Mouse (Mus musculus) liver, embryonic 12.5 days (tissue): ENCODE results near the gene D16Ertd472e. TPM values are rescaled to one million over a fixed set of nuclear protein-coding genes. Genes with fewer than 3 reads are reported as not detected.

ENCODE experiments used
- ATAC-seq: fragments of 200-750 bp; cut with Nextera tagmentation; 2 replicates; pipeline ENCODE4 v1.8.0; 2017; ENCODE audit warnings: moderate number of reproducible peaks, mild to moderate bottlenecking, moderate library complexity
- H3K27ac ChIP-seq: fragments of 300-500 bp; sonication (generic); 2 replicates; pipeline ENCODE4 v1.5.1; 2016; ENCODE audit warnings: mild to moderate bottlenecking
- H3K27me3 ChIP-seq: fragments of 300-500 bp; sonication (generic); replicated peaks from 2 replicates; pipeline ENCODE4 v1.6.1; 2016; ENCODE audit warnings: mild to moderate bottlenecking, moderate library complexity
- H3K36me3 ChIP-seq: fragments of 300-500 bp; sonication (generic); 2 replicates; pipeline ENCODE4 v1.6.1; 2016; ENCODE audit warnings: mild to moderate bottlenecking, moderate library complexity
- H3K4me1 ChIP-seq: fragments of 300-500 bp; sonication (generic); 2 replicates; pipeline ENCODE4 v1.6.1; 2016
- H3K4me2 ChIP-seq: fragments of 300-500 bp; sonication (generic); 2 replicates; pipeline ENCODE4 v1.6.1; 2016; ENCODE audit warnings: mild to moderate bottlenecking, moderate library complexity
- H3K4me3 ChIP-seq: fragments of 300-500 bp; sonication (generic); 2 replicates; pipeline ENCODE4 v1.5.1; 2016; ENCODE audit warnings: mild to moderate bottlenecking, moderate library complexity
- H3K9ac ChIP-seq: fragments of 300-500 bp; sonication (generic); 2 replicates; pipeline ENCODE4 v1.6.1; 2016; ENCODE audit warnings: mild to moderate bottlenecking, moderate library complexity
- H3K9me3 ChIP-seq: fragments of 300-500 bp; sonication (generic); replicated peaks from 2 replicates; pipeline ENCODE4 v1.6.1; 2016; ENCODE audit warnings: mild to moderate bottlenecking, moderate library complexity
- WGBS: fragments of 180-500 bp; shearing (Covaris S2); methylation state at CpG from one replicate; pipeline ENCODE4 v1.1.7; 2016; ENCODE audit not compliant: insufficient replicate concordance; 5-methylcytosine and 5-hydroxymethylcytosine counted together
- polyA plus RNA-seq: library from polyadenylated mRNA; unstranded; fragments of >200 nt; fragmentation: Nextera tagmentation; extraction: Ambion mirVana; gene quantifications from 2 replicates; pipeline ENCODE4 v1.2.1, GENCODE M21; 2016

The D16Ertd472e gene
- polyA plus RNA-seq, 1 experiment from 2014 or later: 8.4 TPM

- Histone ChIP-seq H3K4me3 (no peak overlapping the region), H3K9me3 (no peaks in the 10 kb centered on the region), H3K27ac (0 out of 2 replicates have a peak overlapping the region, but pooled peaks have one; percentile 22), H3K9ac (no peak overlapping the region), H3K27me3 (no peaks in the 10 kb centered on the region), H3K36me3 (peaks cover 20% of the 10 kb centered on the region; the same call in 1 of the 2 replicates), H3K4me1 (peaks cover 40% of the 10 kb centered on the region), H3K4me2 (peak overlapping the region; percentile 43)
- 33% methylated on average over 15 of the region's 15 CpGs for WGBS
- peak; percentile 71 for ATAC-seq
Measured at GRCm38 (mm10) chr16:78563093-78563971, 13.2 kb downstream of the D16Ertd472e start.

DNA sequence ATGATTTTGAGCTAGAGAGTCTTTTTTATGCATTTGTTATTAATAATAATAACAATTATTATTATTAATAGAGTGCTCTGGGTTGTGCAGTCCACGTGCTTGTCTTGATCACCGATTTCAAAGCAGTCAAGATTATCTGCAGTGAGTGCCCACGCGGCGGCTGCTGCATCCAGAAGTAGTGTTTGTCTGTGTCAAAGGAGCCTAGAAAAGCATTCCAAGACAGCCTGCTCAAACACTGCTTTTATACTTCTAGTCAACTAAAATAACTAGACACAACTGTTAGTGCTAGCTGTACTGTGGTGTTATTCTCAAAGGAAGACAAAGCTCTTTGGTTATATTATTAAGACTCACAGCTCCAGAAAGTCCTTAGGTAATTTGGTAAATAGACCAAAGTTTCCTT is 15.9 kb downstream of the D16Ertd472e start:
- 80% methylated on average over 5 of the region's 5 CpGs for WGBS
- Histone ChIP-seq H3K36me3 (peaks cover 28% of the 10 kb centered on the region; the same call in 1 of the 2 replicates), H3K4me2 (no peak overlapping the region), H3K9me3 (no peaks in the 10 kb centered on the region), H3K27me3 (no peaks in the 10 kb centered on the region), H3K4me3 (no peak overlapping the region), H3K9ac (no peak overlapping the region), H3K4me1 (peaks cover 43% of the 10 kb centered on the region), H3K27ac (no peak overlapping the region)
- no peak for ATAC-seq

DNA sequence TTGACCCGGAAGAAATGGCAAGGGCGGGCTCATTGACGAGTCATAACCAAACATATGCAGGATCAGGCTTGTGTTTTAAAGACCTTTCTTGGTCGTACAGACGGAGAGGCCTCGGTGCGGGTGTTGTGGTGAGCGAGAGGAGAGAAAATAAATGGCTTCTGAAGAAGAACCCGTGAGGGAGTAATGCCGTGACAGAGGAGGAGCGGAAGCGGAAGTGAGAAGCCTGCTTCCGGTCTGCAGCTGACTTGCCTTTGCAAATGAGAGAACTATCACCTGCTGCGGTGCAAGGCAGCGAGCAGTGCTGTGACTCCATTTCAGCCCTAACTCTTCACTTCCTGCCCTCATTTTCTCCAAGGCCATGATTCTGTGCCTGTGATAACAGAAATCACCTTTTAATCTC is 16.4 kb downstream of the D16Ertd472e start:
- no peak for ATAC-seq
- WGBS: 65% methylated on average over 15 of the region's 15 CpGs

GRCm38 (mm10) chr16:78557573-78557972 is 18.9 kb downstream of the D16Ertd472e start:
- 68% methylated on average over 4 of the region's 4 CpGs for WGBS
- Histone ChIP-seq H3K36me3 (peaks cover 22% of the 10 kb centered on the region; the same call in 1 of the 2 replicates), H3K27ac (no peak overlapping the region), H3K4me1 (peaks cover 24% of the 10 kb centered on the region), H3K9me3 (no peaks in the 10 kb centered on the region), H3K9ac (no peak overlapping the region), H3K4me3 (no peak overlapping the region), H3K4me2 (no peak overlapping the region), H3K27me3 (no peaks in the 10 kb centered on the region)
- no peak for ATAC-seq

More for the DNA sequence above, 16.4 kb downstream of the D16Ertd472e start:
- peaks cover 28% of the 10 kb centered on the region; the same call in 1 of the 2 replicates for H3K36me3 ChIP-seq
- H3K4me1 ChIP-seq: peaks cover 43% of the 10 kb centered on the region
- H3K9ac ChIP-seq: no peak overlapping the region
- H3K4me3 ChIP-seq: no peak overlapping the region
- no peak overlapping the region for H3K27ac ChIP-seq
- H3K27me3 ChIP-seq: no peaks in the 10 kb centered on the region
- H3K9me3 ChIP-seq: no peaks in the 10 kb centered on the region
- peak overlapping the region; percentile 7; the same call in 1 of the 2 replicates for H3K4me2 ChIP-seq

- peaks cover 11% of the 10 kb centered on the region; the same call in 1 of the 2 replicates for H3K36me3 ChIP-seq
- no peaks in the 10 kb centered on the region for H3K9me3 ChIP-seq
- H3K27me3 ChIP-seq: no peaks in the 10 kb centered on the region
- no peak overlapping the region for H3K27ac ChIP-seq
- H3K4me3 ChIP-seq: no peak overlapping the region
- WGBS: 79% methylated on average over 10 of the region's 10 CpGs
- no peak for ATAC-seq
- no peak overlapping the region for H3K9ac ChIP-seq
- peaks cover 18% of the 10 kb centered on the region for H3K4me1 ChIP-seq
- no peak overlapping the region for H3K4me2 ChIP-seq
Measured at GRCm38 (mm10) chr16:78554911-78555648, 21.4 kb downstream of the D16Ertd472e start.

GRCm38 (mm10) chr16:78547367-78547766 is 29.1 kb downstream of the D16Ertd472e start:
- Histone ChIP-seq H3K27ac (no peak overlapping the region), H3K27me3 (no peaks in the 10 kb centered on the region), H3K36me3 (peaks cover 27% of the 10 kb centered on the region), H3K4me1 (no peaks in the 10 kb centered on the region), H3K9me3 (no peaks in the 10 kb centered on the region), H3K4me2 (no peak overlapping the region), H3K9ac (no peak overlapping the region), H3K4me3 (no peak overlapping the region)
- WGBS: 85% methylated on average over 10 of the region's 10 CpGs
- ATAC-seq: no peak

DNA sequence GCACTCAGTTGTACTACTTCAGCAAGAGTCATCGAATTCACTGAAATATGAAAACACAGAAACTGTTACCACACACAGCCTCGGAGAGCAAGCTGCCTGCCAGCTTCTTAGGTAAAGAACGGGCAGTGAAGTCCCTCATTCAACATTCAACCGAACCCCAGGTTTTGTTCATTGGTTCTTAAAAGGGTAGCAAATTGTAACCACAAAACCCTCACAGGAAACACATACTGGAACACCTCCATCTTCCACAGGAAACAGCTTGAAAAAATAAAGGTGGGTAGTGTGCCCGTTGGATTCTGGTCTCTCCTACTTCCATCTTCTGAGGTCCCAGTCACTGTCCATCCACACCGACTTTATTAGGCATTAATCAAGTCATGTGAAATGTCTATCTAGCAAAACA is 30.0 kb downstream of the D16Ertd472e start:
- no peak overlapping the region for H3K27ac ChIP-seq
- H3K4me2 ChIP-seq: no peak overlapping the region
- H3K27me3 ChIP-seq: no peaks in the 10 kb centered on the region
- no peaks in the 10 kb centered on the region for H3K4me1 ChIP-seq
- H3K9ac ChIP-seq: no peak overlapping the region
- H3K9me3 ChIP-seq: no peaks in the 10 kb centered on the region
- WGBS: 45% methylated on average over 6 of the region's 6 CpGs
- H3K36me3 ChIP-seq: peaks cover 30% of the 10 kb centered on the region
- no peak for ATAC-seq
- no peak overlapping the region for H3K4me3 ChIP-seq

GRCm38 (mm10) chr16:78540376-78541246 is 35.9 kb downstream of the D16Ertd472e start:
- Histone ChIP-seq H3K4me1 (no peaks in the 10 kb centered on the region), H3K27ac (no peak overlapping the region), H3K4me2 (no peak overlapping the region), H3K27me3 (no peaks in the 10 kb centered on the region), H3K36me3 (peaks cover 17% of the 10 kb centered on the region), H3K9me3 (no peaks in the 10 kb centered on the region), H3K4me3 (no peak overlapping the region), H3K9ac (no peak overlapping the region)
- 52% methylated on average over 16 of the region's 16 CpGs for WGBS
- ATAC-seq: no peak

DNA sequence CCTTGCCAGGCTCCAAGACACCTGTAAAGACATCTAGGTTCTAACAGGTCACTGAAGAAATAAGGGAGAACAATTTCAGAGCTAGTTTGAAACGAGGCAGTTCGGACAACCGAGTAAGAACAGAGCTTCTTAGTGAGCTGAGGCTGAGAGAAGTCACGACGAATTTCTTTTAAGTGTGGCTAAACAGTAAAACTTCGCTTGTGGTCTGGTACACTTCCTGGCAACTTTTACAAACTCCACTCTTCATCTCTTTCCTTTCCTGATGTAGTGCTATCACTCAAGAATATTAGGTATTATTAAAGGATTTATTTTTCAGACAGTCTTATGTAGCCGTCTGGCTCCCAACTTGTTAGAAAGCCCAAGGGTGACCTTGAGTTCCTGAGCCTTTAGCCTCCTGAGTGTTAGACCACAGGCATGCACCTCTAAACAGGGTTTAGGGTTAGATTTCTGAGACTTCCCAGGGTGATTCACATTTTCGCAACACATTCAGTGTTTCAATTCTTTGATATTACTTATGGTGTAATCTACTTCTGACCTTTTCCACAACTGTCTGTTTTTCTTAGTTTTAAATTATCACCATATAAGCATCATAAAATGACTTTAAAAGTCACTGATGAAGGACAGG is 38.6 kb downstream of the D16Ertd472e start:
- Histone ChIP-seq H3K36me3 (0 out of 2 replicates have a peak, but pooled peaks cover 3% of the 10 kb centered on the region), H3K27ac (no peak overlapping the region), H3K4me3 (no peak overlapping the region), H3K4me1 (0 out of 2 replicates have a peak, but pooled peaks cover 4% of the 10 kb centered on the region), H3K27me3 (no peaks in the 10 kb centered on the region), H3K9me3 (no peaks in the 10 kb centered on the region), H3K9ac (no peak overlapping the region), H3K4me2 (no peak overlapping the region)
- no peak for ATAC-seq
- 62% methylated on average over 8 of the region's 8 CpGs for WGBS

GRCm38 (mm10) chr16:78537322-78537721 is 39.2 kb downstream of the D16Ertd472e start:
- no peak overlapping the region for H3K4me3 ChIP-seq
- 74% methylated on average over 7 of the region's 7 CpGs for WGBS
- no peaks in the 10 kb centered on the region for H3K9me3 ChIP-seq

GRCm38 (mm10) chr16:78534468-78534867 is 42.0 kb downstream of the D16Ertd472e start:
- H3K4me3 ChIP-seq: no peak overlapping the region
- no peaks in the 10 kb centered on the region for H3K9me3 ChIP-seq
- no peak overlapping the region for H3K4me2 ChIP-seq
- 70% methylated on average over 8 of the region's 8 CpGs for WGBS
- H3K36me3 ChIP-seq: no peaks in the 10 kb centered on the region
- H3K9ac ChIP-seq: no peak overlapping the region
- 0 out of 2 replicates have a peak, but pooled peaks cover 4% of the 10 kb centered on the region for H3K4me1 ChIP-seq
- H3K27me3 ChIP-seq: no peaks in the 10 kb centered on the region
- no peak for ATAC-seq
- H3K27ac ChIP-seq: no peak overlapping the region

More at GRCm38 (mm10) chr16:78537322-78537721, 39.2 kb downstream of the D16Ertd472e start:
- no peak for ATAC-seq
- H3K9ac ChIP-seq: no peak overlapping the region
- no peak overlapping the region for H3K27ac ChIP-seq
- H3K4me1 ChIP-seq: 0 out of 2 replicates have a peak, but pooled peaks cover 4% of the 10 kb centered on the region
- no peak overlapping the region for H3K4me2 ChIP-seq
- no peaks in the 10 kb centered on the region for H3K27me3 ChIP-seq
- 0 out of 2 replicates have a peak, but pooled peaks cover 3% of the 10 kb centered on the region for H3K36me3 ChIP-seq
